Mouse (Mus musculus) left cerebral cortex, postnatal 4 days (tissue): ENCODE data around the gene Olfr1186. TPM values are rescaled to one million over a fixed set of nuclear protein-coding genes. Genes with fewer than 3 reads are reported as not detected.
"Not testable (repeated sequence)": the region's sequence is repeated elsewhere in the genome, so short reads cannot be mapped to it uniquely, and the experiment has no call there.

ENCODE experiments used
- DNase-seq: peaks from one replicate; pipeline ENCODE4 v3.0.0-alpha.2; 2022
- intact Hi-C: fragments of 180-260 bp; cut with DNase I; formaldehyde crosslinking; loops from one replicate; pipeline ENCODE4 v1.15.1; 2025
- total RNA-seq, 2 experiments: library from RNA; stranded (reverse); gene quantifications; 2 replicates each; pipeline ENCODE4 v1.2.3; 2021

Olfr1186 gene
- not detected for total RNA-seq

DNA sequence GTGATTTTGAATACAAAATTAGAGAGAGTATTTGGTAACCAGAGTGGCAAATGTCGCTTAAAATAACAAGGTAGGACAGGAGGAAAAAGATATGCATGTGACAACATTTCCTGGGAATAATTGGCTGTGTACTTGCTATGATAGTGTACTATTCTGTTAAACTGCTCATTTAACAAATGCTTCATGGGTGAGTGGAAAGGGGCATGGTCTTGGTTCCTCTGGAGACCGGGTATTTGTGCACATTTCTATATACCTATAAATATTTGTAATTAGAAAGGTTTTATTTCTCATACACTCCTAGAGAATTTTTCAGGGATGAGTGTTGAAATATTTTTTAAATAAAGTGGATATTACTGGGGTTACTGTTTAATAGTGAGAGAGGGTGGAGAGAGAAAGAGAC is at the start of gene Olfr1186:
Gene Olfr1186 (plus strand): TSS at position 301 of the 400 bp plus-strand sequence.
- intact Hi-C loops, result no loop called here
- no peak for DNase-seq

DNA sequence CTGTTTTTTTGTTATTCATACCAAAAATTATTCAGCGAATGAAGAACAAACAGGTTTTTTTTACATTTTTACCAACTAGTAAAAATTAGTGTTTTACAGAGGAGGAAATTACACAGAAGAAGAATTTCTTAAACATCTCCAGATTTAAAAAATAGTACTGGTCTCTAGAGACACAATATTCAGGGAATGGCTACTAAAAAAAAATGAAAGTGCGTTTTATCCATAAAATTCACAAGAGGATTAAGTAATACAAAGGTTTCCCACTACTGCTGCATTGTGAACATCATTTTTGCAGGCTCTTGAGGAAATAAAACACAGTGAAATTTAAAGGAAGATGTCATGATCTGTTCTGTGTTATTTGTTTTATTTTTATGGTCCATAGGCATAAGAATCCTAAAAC is 35.1 kb upstream of the Olfr1186 start, which contains the start of gene Olfr1184:
Gene Olfr1184 (plus strand): TSS at position 301 of the 400 bp plus-strand sequence.
- intact Hi-C loops, result no loop called here
- no peak for DNase-seq

DNA sequence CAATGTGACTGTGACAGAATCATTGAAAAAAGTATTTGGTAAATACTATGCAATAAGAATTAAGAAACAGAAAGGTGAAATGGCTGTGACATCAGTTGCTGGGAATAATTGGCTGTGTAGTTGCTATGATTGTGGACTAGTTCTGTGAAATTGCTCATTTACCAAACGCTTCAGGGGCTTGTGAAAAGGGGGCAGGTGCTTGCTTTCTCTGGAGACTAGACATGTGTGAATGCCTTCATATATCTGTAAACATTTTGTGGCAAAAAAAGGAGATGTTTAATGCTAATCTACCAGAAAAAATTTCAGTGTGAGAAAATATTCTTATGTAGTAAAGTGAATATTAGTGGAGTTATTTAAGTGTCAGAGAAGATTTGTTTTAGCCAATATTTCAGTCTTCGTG is 25.3 kb upstream of the Olfr1186 start, which contains the start of gene Olfr1185-ps1:
Gene Olfr1185-ps1 (plus strand): TSS at position 301 of the 400 bp plus-strand sequence.
- intact Hi-C loops, result no loop called here
- DNase-seq, result no peak

DNA sequence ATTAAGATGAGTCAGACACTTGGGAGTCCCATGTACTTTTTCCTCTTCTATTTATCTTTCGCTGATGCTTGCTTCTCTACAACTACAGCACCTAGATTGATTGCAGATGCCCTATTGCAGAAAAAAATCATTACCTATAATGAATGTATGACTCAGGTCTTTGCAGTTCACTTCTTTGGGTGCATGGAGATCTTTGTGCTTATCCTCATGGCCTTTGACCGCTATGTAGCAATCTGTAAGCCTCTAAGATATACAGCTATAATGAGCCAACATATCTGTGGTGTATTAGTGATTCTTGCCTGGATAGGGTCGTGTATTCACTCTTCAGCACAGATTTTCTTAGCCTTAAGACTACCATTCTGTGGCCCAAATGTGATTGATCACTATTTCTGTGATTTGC is 7.4 kb downstream of the Olfr1186 start:
- intact Hi-C loops, result no loop called here
- no peak for DNase-seq

DNA sequence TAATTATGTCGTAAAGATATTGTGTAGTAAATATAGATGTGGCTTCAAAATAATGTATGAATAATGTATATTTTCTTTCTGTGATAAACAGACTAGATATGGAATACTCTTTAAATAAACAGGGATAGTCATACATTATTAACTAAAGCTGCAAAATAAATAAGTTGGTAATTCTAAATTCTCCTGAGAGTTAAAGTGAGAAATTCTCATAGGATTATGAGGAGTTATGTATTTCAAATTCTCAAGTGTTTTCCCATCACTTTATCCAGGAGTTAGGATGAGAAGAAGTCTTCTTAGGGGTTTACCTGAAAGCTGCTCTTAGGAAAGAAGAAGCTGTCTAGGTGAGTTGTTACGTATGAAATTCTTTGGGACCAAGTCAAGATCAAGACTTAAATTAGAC is 38.3 kb downstream of the Olfr1186 start, which contains the start of gene Olfr1188:
Gene Olfr1188 (plus strand): TSS at position 301 of the 400 bp plus-strand sequence.
- intact Hi-C loops, result no loop called here
- no peak for DNase-seq

DNA sequence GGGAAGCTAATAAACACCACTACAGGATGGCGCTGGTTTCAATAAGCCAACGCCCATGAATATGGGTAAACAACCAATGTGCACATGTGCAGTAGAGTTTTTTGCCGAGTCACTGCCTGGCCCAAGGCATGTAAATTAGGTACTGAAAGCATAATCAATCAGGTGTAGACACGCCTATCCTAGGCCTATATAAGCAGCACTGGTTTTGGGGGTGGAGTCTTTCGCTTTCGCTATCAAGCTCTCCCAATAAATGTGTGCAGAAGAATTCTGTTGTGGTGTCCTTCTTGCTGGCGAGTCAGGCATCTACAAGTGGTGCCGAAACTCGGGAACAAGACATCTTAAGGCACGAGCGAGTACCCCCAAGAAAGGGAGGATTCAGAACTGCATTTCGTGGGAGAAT is 54.3 kb downstream of the Olfr1186 start:
- intact Hi-C loops, result not testable (repeated sequence)

More for the DNA sequence above, 54.3 kb downstream of the Olfr1186 start:
- DNase-seq, result not testable (repeated sequence)

Other genes with a start within 250 kb of the Olfr1186 start
- under 1 TPM in 1 of 2 experiments, not detected in 1; 0.08 TPM for gene Olfr1173, start 238.7 kb upstream of the Olfr1186 start, total RNA-seq
- gene Olfr1174-ps, start 203.4 kb upstream of the Olfr1186 start, total RNA-seq, result not detected
- gene Olfr1175-ps, start 191.3 kb upstream of the Olfr1186 start, total RNA-seq, result not detected
- not detected for gene Olfr1176, start 181.8 kb upstream of the Olfr1186 start, total RNA-seq
- gene Olfr1177-ps, start 172.1 kb upstream of the Olfr1186 start, total RNA-seq, result not detected
- gene Olfr1178, start 131.5 kb upstream of the Olfr1186 start, total RNA-seq, result not detected
- not detected for gene Olfr1179, start 112.1 kb upstream of the Olfr1186 start, total RNA-seq
- not detected for gene Olfr1180, start 99.4 kb upstream of the Olfr1186 start, total RNA-seq
- not detected for gene Olfr1181, start 92.4 kb upstream of the Olfr1186 start, total RNA-seq
- not detected for gene Gm13757, start 69.4 kb upstream of the Olfr1186 start, total RNA-seq
- not detected for gene Olfr1183, start 63.7 kb upstream of the Olfr1186 start, total RNA-seq
- not detected for gene Olfr1184, start 35.0 kb upstream of the Olfr1186 start, total RNA-seq
- not detected for gene Olfr1185-ps1, start 25.2 kb upstream of the Olfr1186 start, total RNA-seq
- gene Olfr1188, start 38.4 kb downstream of the Olfr1186 start, total RNA-seq, result not detected
- gene Olfr1189, start 67.9 kb downstream of the Olfr1186 start, total RNA-seq, result not detected
- under 1 TPM in 1 of 2 experiments, not detected in 1; 0.10 TPM for gene Olfr1191-ps1, start 122.0 kb downstream of the Olfr1186 start, total RNA-seq
- gene Olfr1192-ps1, start 130.0 kb downstream of the Olfr1186 start, total RNA-seq, result not detected
- gene Olfr1193, start 157.1 kb downstream of the Olfr1186 start, total RNA-seq, result not detected
- gene Olfr1195, start 170.6 kb downstream of the Olfr1186 start, total RNA-seq, result not detected
- not detected for gene Olfr1196, start 186.0 kb downstream of the Olfr1186 start, total RNA-seq
- gene Olfr1197, start 213.8 kb downstream of the Olfr1186 start, total RNA-seq, result not detected
- not detected for gene Olfr1198, start 232.8 kb downstream of the Olfr1186 start, total RNA-seq
- not detected for gene Olfr1199, start 241.9 kb downstream of the Olfr1186 start, total RNA-seq